Mouse (Mus musculus) lung, postnatal 4 days (tissue): Measurements from ENCODE around the gene Faim2.
A peak's percentile ranks its signal among the peaks of the same experiment; 100 is the strongest.

Experiments
- DNase-seq, 2 experiments: peaks; one replicate each; pipeline ENCODE4 v3.0.0; 2021

The Faim2 gene

DNA sequence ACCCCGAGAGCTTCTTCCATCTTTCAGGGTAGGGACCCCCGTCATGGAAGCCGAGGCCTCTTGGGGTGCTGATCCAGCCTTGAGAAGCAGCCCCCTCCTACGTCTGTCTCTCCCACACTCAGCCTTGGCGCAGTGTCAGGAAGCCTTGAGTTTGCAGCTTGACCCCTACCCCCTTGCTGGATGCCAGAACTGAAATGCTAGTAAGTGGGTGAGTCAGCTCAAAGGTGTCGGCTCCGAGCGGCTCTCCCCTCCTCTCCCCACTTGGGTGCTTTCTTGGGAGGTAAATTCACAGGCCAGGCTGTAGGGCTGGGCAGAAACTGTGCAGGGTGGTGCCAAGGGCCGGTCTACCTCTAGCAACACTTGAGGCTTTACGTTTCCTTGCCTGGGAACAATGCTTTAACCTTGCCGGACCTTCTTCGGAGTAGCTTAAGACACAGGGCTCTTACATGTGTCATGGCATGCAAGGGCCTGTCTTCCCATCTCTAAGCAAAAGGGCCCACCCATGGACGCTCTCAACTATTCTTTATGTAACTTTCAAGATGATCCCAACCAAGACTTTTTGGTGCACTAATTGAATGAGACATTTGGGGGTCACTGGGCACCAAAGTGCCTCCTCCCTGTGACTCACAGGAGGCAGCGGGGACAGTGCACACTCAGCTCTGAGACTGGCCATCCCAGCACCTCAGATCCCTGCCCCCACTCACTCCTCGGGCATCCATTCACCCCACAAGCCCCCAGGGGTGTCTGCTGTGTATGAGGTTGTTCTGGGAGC lies 22.5 kb downstream of the Faim2 start:
- peak; percentile 77 to 87 for DNase-seq

GRCm38 (mm10) chr15:99503256-99503655 lies 24.7 kb downstream of the Faim2 start:
- peak in 1 of 2 experiments; percentile 50 for DNase-seq

DNA sequence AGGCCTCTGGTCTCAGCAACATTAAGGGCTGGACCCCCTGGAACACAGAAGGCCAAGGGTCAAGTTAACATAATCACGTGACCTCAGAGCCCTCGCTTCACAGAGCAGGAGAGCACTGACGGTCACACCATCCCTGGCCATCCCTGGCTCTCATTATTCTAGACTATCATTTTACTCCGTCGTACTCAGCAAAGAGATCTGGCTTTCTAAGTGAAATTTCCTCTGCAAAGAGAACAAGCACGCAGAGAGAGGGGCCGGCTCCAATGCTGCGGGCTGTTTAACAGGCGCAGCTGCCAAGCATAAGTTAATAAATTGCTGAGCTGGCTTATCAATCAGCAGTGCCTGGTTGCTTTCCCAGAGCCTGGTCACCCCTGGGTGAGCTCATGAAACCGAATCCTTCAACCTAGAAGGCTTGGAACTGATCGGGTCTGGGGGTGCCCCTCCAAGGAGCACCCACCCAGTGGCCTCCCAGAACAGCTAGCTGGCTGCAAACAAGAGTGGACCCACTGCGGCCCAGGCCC lies 25.6 kb downstream of the Faim2 start:
- DNase-seq, result no peak

GRCm38 (mm10) chr15:99501292-99502260 lies 26.4 kb downstream of the Faim2 start:
- DNase-seq, result no peak

DNA sequence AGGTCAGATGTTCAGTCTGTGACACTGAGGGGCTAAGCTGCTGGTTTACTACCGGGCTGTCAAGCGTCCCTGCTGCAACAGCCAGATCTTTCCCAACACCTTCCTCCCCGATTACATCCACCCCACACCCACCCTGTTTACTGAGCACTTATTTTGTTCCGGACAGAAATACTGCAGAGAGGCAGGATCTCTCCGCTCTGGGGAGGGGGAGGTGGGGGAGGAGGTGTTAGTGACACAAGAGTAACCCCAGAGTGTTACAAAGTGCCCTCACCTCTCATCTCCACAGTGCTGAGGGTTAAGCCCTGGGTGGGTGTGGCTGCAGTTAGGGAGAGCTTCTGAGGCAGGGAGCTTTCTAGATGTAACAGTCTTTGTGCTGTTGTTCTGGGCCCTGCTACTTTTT lies 27.6 kb downstream of the Faim2 start:
- peak; percentile 65 to 78 for DNase-seq

GRCm38 (mm10) chr15:99499726-99500125 lies 28.2 kb downstream of the Faim2 start:
- no peak for DNase-seq

DNA sequence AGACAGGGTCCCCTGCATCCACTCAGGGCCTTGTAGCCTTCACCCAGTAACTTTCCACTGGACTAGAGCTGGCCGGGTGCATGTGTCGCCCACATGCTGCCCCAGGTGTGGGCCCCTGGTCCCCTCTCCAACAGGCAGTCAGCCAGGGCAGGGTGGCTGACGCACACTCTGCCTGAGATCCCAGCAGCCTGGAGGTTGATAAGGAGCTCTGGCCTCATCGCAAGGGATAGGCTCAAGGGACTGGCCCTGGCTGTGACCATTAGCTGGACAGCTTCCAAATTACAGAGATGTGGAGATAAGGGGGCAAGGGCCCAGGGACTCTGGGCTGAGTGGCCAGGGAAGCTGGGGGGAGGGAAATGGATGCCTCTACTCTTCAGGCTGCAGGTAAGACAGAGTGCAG lies 29.2 kb downstream of the Faim2 start:
- DNase-seq, result peak; percentile 75 to 91

DNA sequence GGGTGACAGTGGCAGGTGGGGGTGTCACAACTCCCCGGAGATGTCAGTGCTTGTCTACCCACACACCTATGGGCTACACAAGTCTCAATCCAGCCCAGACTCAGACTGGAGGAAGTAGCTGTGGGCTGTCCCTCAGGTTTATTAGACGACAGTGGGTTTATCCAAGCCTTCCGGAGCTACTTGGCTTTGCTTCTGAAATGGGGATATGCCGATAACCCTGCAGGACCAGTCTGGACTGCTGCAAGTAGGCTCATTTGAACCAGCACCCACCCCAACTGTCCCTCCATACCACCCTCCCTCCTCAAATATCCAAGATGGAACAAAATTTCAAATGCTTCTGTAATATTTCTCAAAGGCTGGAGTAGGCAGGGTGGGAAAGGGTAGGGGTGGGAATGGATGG lies 29.6 kb downstream of the Faim2 start:
- DNase-seq, result no peak

GRCm38 (mm10) chr15:99497527-99498242 lies 30.3 kb downstream of the Faim2 start:
- peak; percentile 84 to 90 for DNase-seq

DNA sequence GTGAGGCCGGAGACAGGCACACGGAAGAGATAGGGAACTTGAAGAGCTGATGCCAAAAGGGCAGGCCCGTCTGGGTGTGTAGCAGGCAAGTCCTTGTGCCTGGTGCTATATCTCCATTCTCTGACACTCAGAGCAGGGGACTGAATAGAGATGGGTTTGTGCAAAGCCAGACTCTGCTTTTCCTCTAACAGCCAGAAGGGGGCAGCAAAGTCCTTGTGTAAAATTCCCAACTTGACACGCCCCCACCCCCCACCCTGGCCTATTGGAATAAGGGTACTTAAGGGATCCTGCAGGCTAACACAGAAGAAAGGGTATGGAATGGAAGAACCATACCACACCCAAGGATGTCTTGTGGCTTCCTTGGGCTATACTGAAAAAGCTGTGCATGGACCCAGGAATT lies 30.9 kb downstream of the Faim2 start:
- peak; percentile 41 to 73 for DNase-seq

DNA sequence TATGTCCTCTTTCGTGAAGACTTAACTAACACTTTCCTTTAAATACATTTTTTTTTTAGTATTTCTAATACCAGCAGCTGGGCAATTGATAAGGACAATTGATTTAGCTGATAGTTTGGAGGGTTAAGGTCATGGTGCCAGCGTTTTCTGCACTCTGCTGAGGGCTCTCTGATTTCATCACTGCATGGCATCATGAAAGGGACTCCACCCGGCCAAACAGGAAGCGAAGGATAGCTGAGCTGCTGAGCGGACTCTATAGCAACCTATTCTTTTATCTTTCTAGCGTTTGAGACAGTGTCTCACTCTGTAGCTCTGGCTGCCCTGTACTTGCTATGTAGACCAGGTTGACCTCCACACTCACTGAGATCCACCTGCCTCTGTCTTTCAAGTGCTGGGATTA lies 43.2 kb downstream of the Faim2 start:
- DNase-seq, result no peak

DNA sequence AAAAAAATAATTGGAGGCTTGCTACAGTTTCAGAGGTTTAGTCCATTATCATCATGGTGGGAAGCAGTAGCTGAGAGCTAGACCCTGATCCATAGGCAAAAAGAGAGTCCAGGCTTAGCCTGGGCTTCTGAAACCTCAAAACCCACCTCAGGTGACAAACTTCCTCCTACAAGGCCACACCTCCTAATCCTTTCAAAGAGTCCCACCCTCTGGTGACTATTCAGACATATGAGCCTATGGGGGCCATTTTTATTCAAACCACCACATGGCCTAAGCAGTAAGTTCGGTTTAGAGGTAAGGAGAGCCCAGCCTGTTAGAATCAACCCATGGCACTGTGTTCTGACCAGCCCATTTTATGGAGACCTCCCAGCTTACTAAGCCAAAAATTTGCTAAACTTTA lies 52.2 kb downstream of the Faim2 start:
- no peak for DNase-seq

DNA sequence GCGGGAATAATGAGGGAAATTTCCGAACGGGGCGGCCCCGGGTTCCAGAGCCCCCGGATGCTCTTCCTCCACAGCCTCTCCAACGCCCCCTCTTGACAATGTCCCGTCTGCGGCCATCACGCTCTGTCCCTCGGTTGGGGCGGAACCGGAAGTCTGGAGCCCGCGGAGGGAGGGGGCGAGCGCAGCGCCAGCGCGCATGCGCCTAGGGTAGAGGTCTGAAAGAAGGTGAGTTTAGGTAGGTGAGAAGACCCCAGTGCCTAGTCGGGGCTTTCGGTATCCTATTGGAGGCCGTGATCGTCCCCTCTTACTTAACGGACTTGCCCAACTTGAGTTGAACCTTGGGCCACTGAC lies 53.4 kb downstream of the Faim2 start, which contains the start of gene Bcdin3d:
Gene Bcdin3d (minus strand): TSS at position 155 of the 351 bp plus-strand sequence.
- DNase-seq, result peak; percentile 92 to 93

- peak; percentile 78 to 86 for DNase-seq
Observed at GRCm38 (mm10) chr15:99473801-99474575, 54.0 kb downstream of the Faim2 start.

GRCm38 (mm10) chr15:99472972-99473371 lies 55.0 kb downstream of the Faim2 start:
- no peak for DNase-seq

- DNase-seq, result no peak
Observed at GRCm38 (mm10) chr15:99471677-99472063, 56.3 kb downstream of the Faim2 start.

- peak; percentile 60 to 73 for DNase-seq
Observed at GRCm38 (mm10) chr15:99470971-99471676, 56.8 kb downstream of the Faim2 start.

DNA sequence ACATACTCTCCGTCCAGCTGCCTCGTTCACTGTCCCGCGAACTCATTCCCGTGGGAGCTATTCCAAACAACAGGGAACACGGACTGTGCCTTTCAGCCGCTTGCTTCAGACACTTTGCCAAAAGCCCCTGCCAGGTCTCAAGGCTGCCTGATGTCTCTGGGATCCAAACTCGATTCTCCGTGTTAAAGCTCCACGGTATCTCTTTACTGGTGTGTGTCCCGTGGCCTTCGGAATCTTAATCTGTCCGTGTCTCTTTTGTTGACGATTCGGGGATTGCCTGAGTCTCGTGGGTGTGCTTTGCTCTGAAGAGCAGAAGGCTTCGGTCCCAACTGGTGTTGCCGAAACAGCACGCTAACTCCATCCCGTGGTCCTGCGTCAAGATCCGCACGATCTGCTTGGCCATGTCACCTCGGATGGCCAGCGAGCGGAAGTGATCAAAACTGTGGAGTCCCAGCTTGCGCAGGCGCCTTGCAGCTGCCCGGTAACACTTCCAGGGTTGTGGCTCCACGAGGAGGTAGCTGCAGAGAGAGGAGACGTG lies 57.7 kb downstream of the Faim2 start:
- no peak for DNase-seq

DNA sequence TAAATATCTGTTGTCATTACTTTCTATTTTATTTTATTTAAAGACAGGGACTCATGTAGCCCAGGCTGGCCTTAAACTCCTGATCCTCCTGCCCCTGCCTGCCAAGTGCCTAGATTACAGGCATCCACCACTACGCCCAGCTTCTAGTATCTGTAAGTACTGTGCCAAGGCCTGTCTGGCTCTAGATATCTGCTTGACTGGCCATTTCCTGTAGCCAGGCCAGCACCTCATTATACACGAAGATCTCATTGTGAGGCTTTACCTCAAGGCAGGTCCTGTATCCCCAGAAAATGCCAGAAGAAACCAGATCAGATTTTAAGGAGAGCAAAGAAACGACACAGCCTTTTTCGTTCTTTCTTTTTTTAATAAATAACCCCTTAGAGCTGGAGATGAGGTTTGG lies 58.2 kb downstream of the Faim2 start:
- DNase-seq, result no peak

DNA sequence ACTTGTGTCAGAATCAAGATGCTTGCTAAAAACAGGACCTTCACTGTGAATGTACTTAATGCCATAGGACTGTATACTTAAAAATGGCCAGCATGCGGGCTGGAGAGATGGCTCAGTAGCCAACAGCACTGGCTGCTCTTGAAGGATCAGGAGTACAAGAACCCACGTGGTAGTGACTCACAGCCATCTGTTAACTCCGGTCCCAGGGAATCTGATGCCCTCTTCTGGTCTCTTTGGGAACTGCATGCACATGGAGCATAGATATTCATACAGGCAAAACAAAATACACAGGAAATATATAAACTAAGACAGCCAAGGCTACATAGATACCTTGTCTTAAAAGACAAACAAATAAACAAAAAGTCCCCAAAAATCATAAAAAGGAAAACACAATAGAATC lies 58.9 kb downstream of the Faim2 start:
- peak; percentile 67 to 90 for DNase-seq

DNA sequence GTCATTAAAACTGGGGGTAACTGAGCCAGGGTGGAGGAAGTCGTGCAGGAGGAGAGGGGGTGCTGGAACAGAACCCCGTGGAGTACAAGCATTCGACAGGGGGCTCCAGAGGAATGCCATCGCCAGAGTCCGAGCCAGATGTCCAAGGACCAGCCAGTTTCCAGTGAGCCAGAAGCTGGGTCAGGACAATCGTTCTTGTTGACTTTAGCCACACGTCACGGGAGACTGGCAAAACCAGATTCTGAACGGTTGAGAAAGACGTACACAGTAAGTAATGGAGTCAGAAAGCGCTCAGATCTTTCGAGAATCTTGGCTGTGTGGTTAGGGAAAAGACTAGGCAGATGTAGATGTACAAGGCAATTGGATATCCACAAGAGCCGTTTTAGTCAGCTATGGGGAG lies 64.8 kb downstream of the Faim2 start:
- peak in 1 of 2 experiments; percentile 43 for DNase-seq
